Mouse (Mus musculus) forebrain, embryonic 14.5 days (tissue): ENCODE measurements around the gene Gm16253. TPM values are rescaled to one million over a fixed set of nuclear protein-coding genes. Genes with fewer than 3 reads are reported as not detected.
A peak's percentile ranks its signal among the peaks of the same experiment; 100 is the strongest.

Source experiments
- ATAC-seq: fragments of 200-750 bp; cut with Nextera tagmentation; 2 replicates; pipeline ENCODE4 v1.8.0; 2017; ENCODE audit warnings: mild to moderate bottlenecking, moderate library complexity
- DNase-seq: peaks from one replicate; pipeline ENCODE4 v3.0.0-alpha.2; 2015; ENCODE audit warnings: low spot score
- H3K27ac ChIP-seq: fragments of 300-500 bp; sonication (generic); 2 replicates; pipeline ENCODE4 v1.5.1; 2014; ENCODE audit warnings: low read depth, mild to moderate bottlenecking, control low read depth, low read length, moderate library complexity
- H3K27me3 ChIP-seq: fragments of 300-500 bp; sonication (generic); replicated peaks from 2 replicates; pipeline ENCODE4 v1.6.1; 2014; ENCODE audit warnings: low read length, control low read depth, mixed read lengths; ENCODE audit not compliant: control insufficient read depth, insufficient read depth
- H3K36me3 ChIP-seq: fragments of 300-500 bp; sonication (generic); 2 replicates; pipeline ENCODE4 v1.6.1; 2014; ENCODE audit warnings: low read length, control low read depth; ENCODE audit not compliant: control insufficient read depth, insufficient read depth
- H3K4me1 ChIP-seq: fragments of 300-500 bp; sonication (generic); 2 replicates; pipeline ENCODE4 v1.6.1; 2014; ENCODE audit warnings: antibody characterized with exemption, low read length, control low read depth; ENCODE audit not compliant: control insufficient read depth, insufficient read depth
- H3K4me2 ChIP-seq: fragments of 300-500 bp; sonication (generic); 2 replicates; pipeline ENCODE4 v1.6.1; 2014; ENCODE audit warnings: mild to moderate bottlenecking, control low read depth, low read length
- H3K4me3 ChIP-seq: fragments of 300-500 bp; sonication (generic); 2 replicates; pipeline ENCODE4 v1.5.1; 2014; ENCODE audit warnings: low read depth, low read length, control low read depth
- H3K9ac ChIP-seq: fragments of 300-500 bp; sonication (generic); 2 replicates; pipeline ENCODE4 v1.6.1; 2014; ENCODE audit warnings: mild to moderate bottlenecking, low read length, control low read depth, moderate library complexity
- H3K9me3 ChIP-seq: fragments of 300-500 bp; sonication (generic); replicated peaks from 2 replicates; pipeline ENCODE4 v1.6.1; 2016; ENCODE audit warnings: low read length, control low read depth, mixed read lengths; ENCODE audit not compliant: control insufficient read depth
- WGBS: fragments of 180-500 bp; shearing (Covaris S2); extraction: QIAGEN DNeasy Blood & Tissue Kit; methylation state at CpG from one replicate; pipeline ENCODE4 v1.1.7; 2014; 5-methylcytosine and 5-hydroxymethylcytosine counted together
- polyA plus RNA-seq: library from polyadenylated mRNA; unstranded; fragments of >200 nt; fragmentation: Nextera tagmentation; extraction: Ambion mirVana; gene quantifications from 2 replicates; pipeline ENCODE4 v1.2.1, GENCODE M21; 2014

Gene Gm16253
- polyA plus RNA-seq, 1 experiment from 2014 or later: not detected

- Histone ChIP-seq H3K4me1 (peaks cover 46% of the 10 kb centered on the region), H3K27ac (peak overlapping the region; percentile 22), H3K36me3 (no peaks in the 10 kb centered on the region), H3K9ac (peak overlapping the region; percentile 79), H3K9me3 (no peaks in the 10 kb centered on the region), H3K4me3 (peak overlapping the region; percentile 48), H3K4me2 (peak overlapping the region; percentile 99), H3K27me3 (no peaks in the 10 kb centered on the region)
- DNase-seq (peak; percentile 59), ATAC-seq (no peak)
- under 1% methylated on average over 40 of the region's 40 CpGs for WGBS
These were observed 20.7 kb downstream of the Gm16253 start for GRCm38 (mm10) chr3:96597435-96597891.

GRCm38 (mm10) chr3:96598156-96599068 is 21.6 kb downstream of the Gm16253 start:
- Histone ChIP-seq H3K27me3 (no peaks in the 10 kb centered on the region), H3K36me3 (no peaks in the 10 kb centered on the region), H3K27ac (peak overlapping the region; percentile 22; the same call in 1 of the 2 replicates), H3K4me2 (peak overlapping the region; percentile 99), H3K9ac (peak overlapping the region; percentile 79), H3K4me1 (peaks cover 48% of the 10 kb centered on the region), H3K9me3 (no peaks in the 10 kb centered on the region), H3K4me3 (peak overlapping the region; percentile 48)
- DNase-seq (peak; percentile 76), ATAC-seq (no peak)
- WGBS: 2% methylated on average over 54 of the region's 54 CpGs

GRCm38 (mm10) chr3:96599069-96599393 is 22.2 kb downstream of the Gm16253 start:
- Histone ChIP-seq H3K9me3 (no peaks in the 10 kb centered on the region), H3K4me1 (peaks cover 54% of the 10 kb centered on the region), H3K4me2 (peak overlapping the region; percentile 99; the same call in 1 of the 2 replicates), H3K27me3 (no peaks in the 10 kb centered on the region), H3K4me3 (0 out of 2 replicates have a peak overlapping the region, but pooled peaks have one; percentile 48), H3K27ac (no peak overlapping the region), H3K36me3 (no peaks in the 10 kb centered on the region), H3K9ac (no peak overlapping the region)
- 45% methylated on average over 8 of the region's 8 CpGs for WGBS
- ATAC-seq (no peak), DNase-seq (no peak)

GRCm38 (mm10) chr3:96599411-96599810 is 22.6 kb downstream of the Gm16253 start:
- H3K36me3 ChIP-seq: no peaks in the 10 kb centered on the region
- DNase-seq: no peak
- ATAC-seq: no peak
- H3K4me1 ChIP-seq: peaks cover 58% of the 10 kb centered on the region
- no peak overlapping the region for H3K4me3 ChIP-seq
- H3K27me3 ChIP-seq: no peaks in the 10 kb centered on the region
- WGBS: 73% methylated on average over 3 of the region's 3 CpGs
- H3K4me2 ChIP-seq: peak overlapping the region; percentile 99; the same call in 1 of the 2 replicates
- H3K9ac ChIP-seq: no peak overlapping the region
- no peak overlapping the region for H3K27ac ChIP-seq
- no peaks in the 10 kb centered on the region for H3K9me3 ChIP-seq

GRCm38 (mm10) chr3:96600639-96601250 is 24.0 kb downstream of the Gm16253 start, which contains the start of gene Lix1l:
Lix1l (plus strand) TSS chr3:96601149.
- H3K4me3 ChIP-seq: peak within 1 kb of the TSS; percentile 82
- peak; percentile 95 for ATAC-seq
- H3K9me3 ChIP-seq: no peaks in the 10 kb centered on the region
- peak; percentile 98 for DNase-seq
- H3K9ac ChIP-seq: peak within 1 kb of the TSS; percentile 90
- H3K27me3 ChIP-seq: no peaks in the 10 kb centered on the region
- WGBS: 1% methylated on average over 27 of the region's 27 CpGs
- peak within 1 kb of the TSS; percentile 69 for H3K4me2 ChIP-seq
- H3K36me3 ChIP-seq: no peaks in the 10 kb centered on the region
- peak within 1 kb of the TSS; percentile 96 for H3K27ac ChIP-seq
- H3K4me1 ChIP-seq: peaks cover 62% of the 10 kb centered on the region

- Histone ChIP-seq H3K9ac (peak overlapping the region; percentile 90), H3K9me3 (no peaks in the 10 kb centered on the region), H3K27me3 (no peaks in the 10 kb centered on the region), H3K27ac (peak overlapping the region; percentile 96), H3K4me3 (peak overlapping the region; percentile 82), H3K36me3 (no peaks in the 10 kb centered on the region), H3K4me2 (peak overlapping the region; percentile 69), H3K4me1 (peaks cover 57% of the 10 kb centered on the region)
- 0% methylated on average over 8 of the region's 40 CpGs for WGBS
- peak; percentile 81 for DNase-seq
- ATAC-seq: peak; percentile 64
These were observed 24.5 kb downstream of the Gm16253 start for GRCm38 (mm10) chr3:96601251-96601787.

GRCm38 (mm10) chr3:96601941-96602703 is 25.3 kb downstream of the Gm16253 start:
- WGBS: 6% methylated on average over 10 of the region's 10 CpGs
- H3K4me2 ChIP-seq: peak overlapping the region; percentile 69
- no peaks in the 10 kb centered on the region for H3K9me3 ChIP-seq
- peak overlapping the region; percentile 90 for H3K9ac ChIP-seq
- peak; percentile 71 for DNase-seq
- no peaks in the 10 kb centered on the region for H3K36me3 ChIP-seq
- H3K27me3 ChIP-seq: no peaks in the 10 kb centered on the region
- peak overlapping the region; percentile 82 for H3K4me3 ChIP-seq
- no peak for ATAC-seq
- H3K27ac ChIP-seq: peak overlapping the region; percentile 96
- H3K4me1 ChIP-seq: peaks cover 49% of the 10 kb centered on the region

GRCm38 (mm10) chr3:96602704-96603084 is 25.9 kb downstream of the Gm16253 start:
- peak; percentile 19 for DNase-seq
- Histone ChIP-seq H3K4me3 (peak overlapping the region; percentile 82), H3K27ac (peak overlapping the region; percentile 96), H3K27me3 (no peaks in the 10 kb centered on the region), H3K9ac (peak overlapping the region; percentile 90), H3K9me3 (no peaks in the 10 kb centered on the region), H3K4me2 (peak overlapping the region; percentile 69), H3K4me1 (peaks cover 49% of the 10 kb centered on the region), H3K36me3 (no peaks in the 10 kb centered on the region)
- WGBS: 36% methylated on average over 5 of the region's 5 CpGs
- no peak for ATAC-seq
